Mouse (Mus musculus): ENCODE measurements around the gene Mocs3. TPM values are rescaled to one million over a fixed set of nuclear protein-coding genes. Genes with fewer than 3 reads are reported as not detected.

Gene Mocs3
- total and polyA plus RNA-seq, 3 experiments, result 2.9 to 5.1 TPM; not detected in 1

GRCm38 (mm10) chr2:168238335-168238734 is 7.9 kb downstream of the Mocs3 start:
- Histone ChIP-seq H3K9ac (ENCODE audit: control insufficient read depth, low read depth, low read length, poor library complexity, severe bottlenecking) (no peak overlapping the region), H3K79me2 (ENCODE audit: control insufficient read depth, insufficient read depth, low read length, poor library complexity) (no peaks in the 10 kb centered on the region), H3K4me3 (ENCODE audit: control insufficient read depth in 1 of 2, insufficient read depth in 1 of 2, low read depth in 2 of 2, low read length in 2 of 2) (no peak overlapping the region), H3K27me3 (ENCODE audit: control insufficient read depth in 1 of 2, insufficient read depth in 2 of 2, low read length in 2 of 2) (no peaks in the 10 kb centered on the region), H3K4me1 (ENCODE audit: control insufficient read depth in 1 of 2, insufficient read depth in 2 of 2, low read length in 2 of 2) (no peaks in the 10 kb centered on the region), H3K27ac (ENCODE audit: control insufficient read depth, low read depth, low read length) (no peak overlapping the region), H3K9me3 (replicated peaks; ENCODE audit: insufficient read depth, low read length) (no peaks in the 10 kb centered on the region), H3K36me3 (ENCODE audit: control insufficient read depth in 1 of 2, insufficient read depth in 2 of 2, low read length in 2 of 2) (no peaks in the 10 kb centered on the region)
- DNase-seq (ENCODE audit: low read depth, low spot score), result no peak
- no peak for TF ChIP-seq GATA1 (IDR thresholded peaks at IDR 0.05; ENCODE audit: low read depth, low read length)
- no peak for TF ChIP-seq TBP (IDR thresholded peaks at IDR 0.05; ENCODE audit: low read depth, low read length)
- TF ChIP-seq POLR2AphosphoS2 (IDR thresholded peaks at IDR 0.05; ENCODE audit: low read length), result no peak
- no peak for TF ChIP-seq RCOR1 (IDR thresholded peaks at IDR 0.05; ENCODE audit: low read depth, low read length)
- no peak for TF ChIP-seq UBTF (IDR thresholded peaks at IDR 0.05; ENCODE audit: borderline replicate concordance, insufficient read depth, low read depth, low read length)
- TF ChIP-seq ZKSCAN1 (IDR thresholded peaks at IDR 0.05; ENCODE audit: low read depth, low read length), result no peak
- no peak for TF ChIP-seq MAFK (IDR thresholded peaks at IDR 0.05; ENCODE audit: borderline replicate concordance, low read depth, low read length)
- no peak for TF ChIP-seq BHLHE40 (IDR thresholded peaks at IDR 0.05; ENCODE audit: borderline replicate concordance, low read depth, low read length)
- no peak for TF ChIP-seq GABPA (IDR thresholded peaks at IDR 0.05; ENCODE audit: low read depth, low read length)
- TF ChIP-seq RAD21 (IDR thresholded peaks at IDR 0.05; ENCODE audit: low read depth, low read length), result no peak
- TF ChIP-seq NELFE (IDR thresholded peaks at IDR 0.05; ENCODE audit: low read depth, low read length), result no peak
- TF ChIP-seq ZMIZ1 (IDR thresholded peaks at IDR 0.05; ENCODE audit: low read depth, low read length), result no peak
- no peak for TF ChIP-seq TCF12 (IDR thresholded peaks at IDR 0.05; ENCODE audit: low read depth, low read length)
- TF ChIP-seq HCFC1 (IDR thresholded peaks at IDR 0.05; ENCODE audit: low read depth, low read length), result no peak
- TF ChIP-seq NRF1 (IDR thresholded peaks at IDR 0.05; ENCODE audit: insufficient read depth, low read depth, low read length, poor library complexity, severe bottlenecking), result no peak
- no peak for TF ChIP-seq TAL1 (IDR thresholded peaks at IDR 0.05; ENCODE audit: low read length)
- no peak for TF ChIP-seq CTCF (IDR thresholded peaks at IDR 0.05 in 2 of 3, conservative IDR thresholded peaks at IDR 0.05 in 1 of 3; ENCODE audit: control insufficient read depth in 1 of 3, insufficient read depth in 1 of 3, low read depth in 2 of 3, low read length in 3 of 3, poor library complexity in 1 of 3, severe bottlenecking in 1 of 3)
- no peak for TF ChIP-seq MAX (IDR thresholded peaks at IDR 0.05; ENCODE audit: low read length)

GRCm38 (mm10) chr2:168242841-168243240 is 12.4 kb downstream of the Mocs3 start:
- Histone ChIP-seq H3K9ac (ENCODE audit: control insufficient read depth, low read depth, low read length, poor library complexity, severe bottlenecking) (no peak overlapping the region), H3K27ac (ENCODE audit: control insufficient read depth, low read depth, low read length) (no peak overlapping the region), H3K79me2 (ENCODE audit: control insufficient read depth, insufficient read depth, low read length, poor library complexity) (no peaks in the 10 kb centered on the region), H3K36me3 (ENCODE audit: control insufficient read depth in 1 of 2, insufficient read depth in 2 of 2, low read length in 2 of 2) (no peaks in the 10 kb centered on the region), H3K27me3 (ENCODE audit: control insufficient read depth in 1 of 2, insufficient read depth in 2 of 2, low read length in 2 of 2) (no peaks in the 10 kb centered on the region), H3K4me3 (ENCODE audit: control insufficient read depth in 1 of 2, insufficient read depth in 1 of 2, low read depth in 2 of 2, low read length in 2 of 2) (no peak overlapping the region), H3K4me1 (ENCODE audit: control insufficient read depth in 1 of 2, insufficient read depth in 2 of 2, low read length in 2 of 2) (no peaks in the 10 kb centered on the region), H3K9me3 (replicated peaks; ENCODE audit: insufficient read depth, low read length) (no peaks in the 10 kb centered on the region)
- no peak for DNase-seq (ENCODE audit: low read depth, low spot score)
- TF ChIP-seq ZNF384 (IDR thresholded peaks at IDR 0.05; ENCODE audit: low read depth, low read length) (no peak), ETS1 (IDR thresholded peaks at IDR 0.05; ENCODE audit: low read depth, low read length) (no peak), ZC3H11A (IDR thresholded peaks at IDR 0.05; ENCODE audit: low read depth, low read length) (no peak), MAX (IDR thresholded peaks at IDR 0.05; ENCODE audit: low read length) (no peak), NELFE (IDR thresholded peaks at IDR 0.05; ENCODE audit: low read depth, low read length) (no peak), GATA1 (IDR thresholded peaks at IDR 0.05; ENCODE audit: low read depth, low read length) (no peak), MXI1 (IDR thresholded peaks at IDR 0.05; ENCODE audit: low read depth, low read length) (no peak), UBTF (IDR thresholded peaks at IDR 0.05; ENCODE audit: borderline replicate concordance, insufficient read depth, low read depth, low read length) (no peak), ZKSCAN1 (IDR thresholded peaks at IDR 0.05; ENCODE audit: low read depth, low read length) (no peak), TCF12 (IDR thresholded peaks at IDR 0.05; ENCODE audit: low read depth, low read length) (no peak)
